Mouse (Mus musculus): ENCODE measurements around the gene Tbc1d12. TPM values are rescaled to one million over a fixed set of nuclear protein-coding genes. Genes with fewer than 3 reads are reported as not detected.
A peak's percentile ranks its signal among the peaks of the same experiment; 100 is the strongest.

Gene Tbc1d12
- polyA plus RNA-seq, 1 experiment from 2014 or later: 5.4 TPM

DNA sequence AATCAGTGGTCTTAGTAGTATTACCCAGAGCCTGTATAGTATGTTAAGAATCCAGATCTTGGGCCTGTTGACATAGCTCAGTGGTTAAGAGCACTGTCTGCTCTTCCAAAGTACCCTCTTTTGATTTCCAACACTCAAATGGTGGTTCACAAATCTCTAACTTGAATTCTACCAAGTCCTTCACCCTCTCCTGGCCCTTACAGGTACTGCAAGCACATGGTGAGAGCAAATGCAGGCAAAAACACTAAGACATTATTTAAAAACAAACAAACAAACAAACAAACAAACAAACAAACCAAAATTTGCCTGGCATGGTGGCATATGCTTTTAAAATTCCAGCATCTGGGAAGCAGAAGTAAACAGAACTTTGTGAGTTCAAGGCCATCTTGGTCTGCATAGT is 43.9 kb downstream of the Tbc1d12 start:
- no peaks in the 10 kb centered on the region for H3K27me3 ChIP-seq (ENCODE audit: control insufficient read depth, insufficient read depth, low read depth, low read length)
- H3K9me3 ChIP-seq (replicated peaks; ENCODE audit: control insufficient read depth, low read length, poor library complexity, severe bottlenecking): no peaks in the 10 kb centered on the region
- ATAC-seq: no peak
- H3K4me1 ChIP-seq (ENCODE audit: control insufficient read depth, insufficient read depth, low read length): no peaks in the 10 kb centered on the region
- no peak overlapping the region for H3K9ac ChIP-seq (ENCODE audit: low read depth, low read length)
- H3K27ac ChIP-seq (ENCODE audit: low read length): no peak overlapping the region
- no peak overlapping the region for H3K4me2 ChIP-seq (ENCODE audit: low read length)
- H3K36me3 ChIP-seq (ENCODE audit: control insufficient read depth, insufficient read depth, low read length): 0 out of 2 replicates have a peak, but pooled peaks cover 3% of the 10 kb centered on the region
- no peak overlapping the region for H3K4me3 ChIP-seq (ENCODE audit: low read depth, low read length)

DNA sequence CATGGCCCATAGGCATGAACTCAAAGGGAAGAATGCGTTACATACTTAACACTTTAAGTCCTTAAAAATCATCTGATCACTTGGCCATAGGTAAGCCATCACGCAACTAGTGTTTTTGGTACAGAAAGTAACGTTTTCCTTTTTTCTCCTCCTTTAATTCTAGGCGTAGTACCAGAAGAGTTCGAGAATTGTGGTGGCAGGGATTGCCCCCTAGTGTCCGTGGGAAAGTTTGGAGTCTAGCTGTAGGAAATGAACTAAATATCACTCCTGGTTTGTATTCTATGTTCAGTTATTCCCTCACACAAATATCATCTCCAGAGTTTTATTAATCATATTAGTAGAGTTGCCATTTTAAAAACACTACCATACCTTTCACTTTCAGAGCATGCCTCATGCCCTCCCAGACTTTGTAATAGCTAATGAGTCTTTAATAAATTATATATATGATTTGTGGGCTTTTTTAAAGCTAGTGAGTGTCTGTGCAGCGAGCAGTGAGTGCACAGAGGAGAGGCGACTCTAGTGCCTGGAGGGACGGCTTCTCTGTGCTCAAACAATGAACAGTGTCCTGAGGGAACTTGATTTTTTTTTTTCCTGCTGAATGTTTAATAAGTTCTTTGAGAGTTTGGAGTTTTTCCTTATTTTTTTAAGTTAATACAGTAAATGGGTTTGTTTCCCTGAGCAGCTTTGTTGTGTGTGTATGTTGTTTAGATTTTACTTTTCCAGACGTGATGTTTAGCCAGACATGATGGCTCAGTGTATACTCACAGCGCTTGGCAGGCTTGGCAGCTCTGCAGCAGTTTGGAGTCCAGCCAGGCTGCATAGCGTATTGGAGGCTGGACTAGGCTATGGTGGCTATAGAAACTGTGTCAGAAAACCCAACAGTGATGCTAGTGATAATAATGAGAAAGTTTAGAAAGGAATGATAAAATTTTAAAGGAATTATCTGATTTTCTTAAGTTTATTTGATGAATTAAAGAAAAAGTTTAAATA is 65.1 kb downstream of the Tbc1d12 start:
- Histone ChIP-seq H3K4me3 (ENCODE audit: low read depth, low read length) (no peak overlapping the region), H3K27me3 (ENCODE audit: control insufficient read depth, insufficient read depth, low read depth, low read length) (no peaks in the 10 kb centered on the region), H3K4me2 (ENCODE audit: low read length) (no peak overlapping the region), H3K36me3 (ENCODE audit: control insufficient read depth, insufficient read depth, low read length) (no peaks in the 10 kb centered on the region), H3K9ac (ENCODE audit: low read depth, low read length) (no peak overlapping the region), H3K9me3 (replicated peaks; ENCODE audit: control insufficient read depth, low read length, poor library complexity, severe bottlenecking) (no peaks in the 10 kb centered on the region), H3K27ac (ENCODE audit: low read length) (no peak overlapping the region; the same call in 1 of the 2 replicates), H3K4me1 (ENCODE audit: control insufficient read depth, insufficient read depth, low read length) (no peaks in the 10 kb centered on the region)
- 69% methylated on average over 12 of the region's 12 CpGs for WGBS
- peak; percentile 73; the same call in 1 of the 2 replicates for ATAC-seq

DNA sequence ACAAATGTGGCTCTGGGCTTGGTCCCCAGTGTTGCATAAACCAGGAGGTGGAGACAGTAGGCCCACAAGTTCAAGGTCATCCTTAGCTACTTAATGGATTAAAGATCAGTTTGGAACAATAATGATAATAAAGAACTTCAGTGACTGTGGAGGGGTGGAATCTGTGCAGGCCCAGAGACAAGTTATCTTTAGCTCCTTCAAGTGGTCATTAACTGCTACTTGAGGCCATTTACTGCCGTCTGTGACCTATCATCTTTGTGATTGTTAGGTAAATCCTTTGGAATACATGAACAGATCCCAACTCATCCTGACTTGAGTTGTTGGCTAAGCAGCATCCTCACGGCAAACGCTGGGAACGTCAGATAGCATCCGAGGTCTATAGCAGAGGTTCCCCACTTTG is 66.1 kb downstream of the Tbc1d12 start:
- Histone ChIP-seq H3K9me3 (replicated peaks; ENCODE audit: control insufficient read depth, low read length, poor library complexity, severe bottlenecking) (no peaks in the 10 kb centered on the region), H3K4me1 (ENCODE audit: control insufficient read depth, insufficient read depth, low read length) (no peaks in the 10 kb centered on the region), H3K9ac (ENCODE audit: low read depth, low read length) (no peak overlapping the region), H3K4me2 (ENCODE audit: low read length) (no peak overlapping the region), H3K36me3 (ENCODE audit: control insufficient read depth, insufficient read depth, low read length) (no peaks in the 10 kb centered on the region), H3K27ac (ENCODE audit: low read length) (no peak overlapping the region), H3K4me3 (ENCODE audit: low read depth, low read length) (no peak overlapping the region), H3K27me3 (ENCODE audit: control insufficient read depth, insufficient read depth, low read depth, low read length) (no peaks in the 10 kb centered on the region)
- WGBS: 93% methylated on average over 5 of the region's 5 CpGs
- ATAC-seq: no peak

DNA sequence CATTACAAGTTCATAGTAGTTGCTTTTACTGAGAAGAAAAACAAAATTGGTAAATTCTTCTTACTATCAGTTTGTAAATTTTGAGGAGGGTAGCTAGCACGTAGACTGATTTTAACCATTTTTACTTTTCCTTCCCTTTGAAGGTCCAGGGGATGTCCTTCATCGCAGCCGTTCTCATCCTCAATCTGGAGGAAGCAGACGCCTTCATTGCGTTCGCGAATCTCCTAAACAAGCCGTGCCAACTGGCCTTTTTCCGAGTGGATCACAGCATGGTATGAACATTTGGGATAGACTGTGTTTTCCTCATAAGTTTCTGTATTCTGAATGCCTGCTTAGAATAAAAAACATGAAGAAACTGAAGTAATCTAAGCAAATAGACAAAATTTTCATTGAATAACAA is 77.4 kb downstream of the Tbc1d12 start:
- Histone ChIP-seq H3K4me1 (ENCODE audit: control insufficient read depth, insufficient read depth, low read length) (no peaks in the 10 kb centered on the region), H3K4me2 (ENCODE audit: low read length) (no peak overlapping the region), H3K27ac (ENCODE audit: low read length) (no peak overlapping the region), H3K9ac (ENCODE audit: low read depth, low read length) (no peak overlapping the region), H3K36me3 (ENCODE audit: control insufficient read depth, insufficient read depth, low read length) (peaks cover 4% of the 10 kb centered on the region; the same call in 1 of the 2 replicates), H3K4me3 (ENCODE audit: low read depth, low read length) (no peak overlapping the region), H3K27me3 (ENCODE audit: control insufficient read depth, insufficient read depth, low read depth, low read length) (no peaks in the 10 kb centered on the region), H3K9me3 (replicated peaks; ENCODE audit: control insufficient read depth, low read length, poor library complexity, severe bottlenecking) (no peaks in the 10 kb centered on the region)
- no peak for ATAC-seq
- WGBS: 92% methylated on average over 9 of the region's 9 CpGs

DNA sequence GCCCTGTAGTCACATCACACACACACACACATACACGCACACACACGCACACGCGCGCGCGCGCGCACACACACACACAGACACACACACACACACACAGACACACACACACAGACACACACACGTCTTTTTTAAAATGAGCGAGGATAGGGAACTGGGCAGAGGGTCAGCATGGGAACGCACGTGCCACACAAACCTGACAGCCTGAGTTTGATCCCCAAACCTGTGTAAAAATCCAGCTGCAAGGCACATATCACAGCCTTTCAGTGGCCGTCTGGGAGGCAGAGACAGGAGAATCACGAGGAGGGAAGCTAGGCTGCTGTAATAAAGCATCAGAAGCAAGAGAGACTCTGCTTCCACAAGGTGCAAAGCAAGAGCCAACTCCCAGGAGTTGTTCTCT is 78.5 kb downstream of the Tbc1d12 start:
- Histone ChIP-seq H3K4me3 (ENCODE audit: low read depth, low read length) (no peak overlapping the region), H3K4me1 (ENCODE audit: control insufficient read depth, insufficient read depth, low read length) (no peaks in the 10 kb centered on the region), H3K27ac (ENCODE audit: low read length) (no peak overlapping the region), H3K9me3 (replicated peaks; ENCODE audit: control insufficient read depth, low read length, poor library complexity, severe bottlenecking) (no peaks in the 10 kb centered on the region), H3K27me3 (ENCODE audit: control insufficient read depth, insufficient read depth, low read depth, low read length) (no peaks in the 10 kb centered on the region), H3K9ac (ENCODE audit: low read depth, low read length) (no peak overlapping the region), H3K4me2 (ENCODE audit: low read length) (no peak overlapping the region), H3K36me3 (ENCODE audit: control insufficient read depth, insufficient read depth, low read length) (peaks cover 5% of the 10 kb centered on the region)
- no peak for ATAC-seq
- 95% methylated on average over 15 of the region's 15 CpGs for WGBS

DNA sequence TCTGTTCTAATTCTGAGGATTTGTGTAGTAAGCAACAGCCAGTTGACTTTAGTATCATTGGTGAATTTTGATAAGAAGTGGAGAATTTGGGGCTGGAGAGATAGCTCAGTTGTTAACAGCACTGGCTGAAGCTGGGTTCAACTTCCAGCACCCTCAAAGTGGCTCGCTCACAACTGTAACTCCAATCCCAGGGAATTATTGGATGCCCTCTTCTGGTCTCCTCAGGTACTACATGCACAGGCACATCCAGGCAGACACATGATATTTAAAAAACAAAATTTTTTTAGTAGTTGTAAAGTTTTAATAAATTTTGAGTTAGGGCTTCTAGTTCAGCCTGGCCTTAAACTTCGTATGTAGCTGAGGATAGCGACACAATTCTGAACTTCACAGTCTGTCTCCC is 79.3 kb downstream of the Tbc1d12 start:
- 45% methylated on average over 3 of the region's 3 CpGs for WGBS
- Histone ChIP-seq H3K4me3 (ENCODE audit: low read depth, low read length) (no peak overlapping the region), H3K27me3 (ENCODE audit: control insufficient read depth, insufficient read depth, low read depth, low read length) (no peaks in the 10 kb centered on the region), H3K4me1 (ENCODE audit: control insufficient read depth, insufficient read depth, low read length) (no peaks in the 10 kb centered on the region), H3K9me3 (replicated peaks; ENCODE audit: control insufficient read depth, low read length, poor library complexity, severe bottlenecking) (no peaks in the 10 kb centered on the region), H3K4me2 (ENCODE audit: low read length) (no peak overlapping the region), H3K27ac (ENCODE audit: low read length) (no peak overlapping the region), H3K36me3 (ENCODE audit: control insufficient read depth, insufficient read depth, low read length) (peaks cover 6% of the 10 kb centered on the region), H3K9ac (ENCODE audit: low read depth, low read length) (no peak overlapping the region)
- no peak for ATAC-seq

DNA sequence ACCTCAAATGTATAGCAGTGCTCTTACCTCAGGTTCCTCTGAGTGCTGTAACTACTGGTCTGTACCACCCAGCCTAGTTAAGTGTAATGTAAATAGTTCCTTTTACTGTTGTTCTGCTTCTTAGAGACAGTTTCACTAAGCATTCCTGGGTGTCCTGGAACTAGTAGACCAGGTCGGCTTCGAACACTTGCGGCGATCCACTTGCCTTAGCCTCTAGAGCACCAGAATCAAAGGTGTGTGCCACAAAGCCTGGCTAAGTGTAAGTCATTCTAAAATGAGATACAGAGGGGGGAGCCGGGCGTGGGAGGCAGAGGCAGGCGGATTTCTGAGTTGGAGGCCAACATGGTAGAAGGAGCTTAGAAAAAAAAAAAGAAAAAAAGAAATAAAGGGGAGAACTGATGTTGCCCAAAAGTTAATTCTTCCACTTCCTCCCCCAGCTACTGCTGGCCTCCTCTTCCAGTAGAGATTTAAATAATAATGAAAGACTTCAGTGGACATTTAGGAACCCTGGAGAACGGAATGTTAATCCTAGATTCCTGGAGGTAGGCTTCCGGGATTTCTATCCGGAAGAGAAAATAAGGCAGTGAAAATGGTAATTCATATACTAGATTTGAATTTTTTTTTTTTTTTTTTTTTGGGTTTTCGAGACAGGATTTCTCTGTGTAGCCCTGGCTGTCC is 92.2 kb downstream of the Tbc1d12 start:
- no peak overlapping the region for H3K9ac ChIP-seq (ENCODE audit: low read depth, low read length)
- no peak overlapping the region for H3K4me3 ChIP-seq (ENCODE audit: low read depth, low read length)
- peaks cover 11% of the 10 kb centered on the region; the same call in 1 of the 2 replicates for H3K4me1 ChIP-seq (ENCODE audit: control insufficient read depth, insufficient read depth, low read length)
- no peak for ATAC-seq
- H3K9me3 ChIP-seq (replicated peaks; ENCODE audit: control insufficient read depth, low read length, poor library complexity, severe bottlenecking): no peaks in the 10 kb centered on the region
- no peaks in the 10 kb centered on the region for H3K27me3 ChIP-seq (ENCODE audit: control insufficient read depth, insufficient read depth, low read depth, low read length)
- no peak overlapping the region for H3K4me2 ChIP-seq (ENCODE audit: low read length)
- no peak overlapping the region for H3K27ac ChIP-seq (ENCODE audit: low read length)
- no peaks in the 10 kb centered on the region for H3K36me3 ChIP-seq (ENCODE audit: control insufficient read depth, insufficient read depth, low read length)
- 83% methylated on average over 10 of the region's 11 CpGs for WGBS

DNA sequence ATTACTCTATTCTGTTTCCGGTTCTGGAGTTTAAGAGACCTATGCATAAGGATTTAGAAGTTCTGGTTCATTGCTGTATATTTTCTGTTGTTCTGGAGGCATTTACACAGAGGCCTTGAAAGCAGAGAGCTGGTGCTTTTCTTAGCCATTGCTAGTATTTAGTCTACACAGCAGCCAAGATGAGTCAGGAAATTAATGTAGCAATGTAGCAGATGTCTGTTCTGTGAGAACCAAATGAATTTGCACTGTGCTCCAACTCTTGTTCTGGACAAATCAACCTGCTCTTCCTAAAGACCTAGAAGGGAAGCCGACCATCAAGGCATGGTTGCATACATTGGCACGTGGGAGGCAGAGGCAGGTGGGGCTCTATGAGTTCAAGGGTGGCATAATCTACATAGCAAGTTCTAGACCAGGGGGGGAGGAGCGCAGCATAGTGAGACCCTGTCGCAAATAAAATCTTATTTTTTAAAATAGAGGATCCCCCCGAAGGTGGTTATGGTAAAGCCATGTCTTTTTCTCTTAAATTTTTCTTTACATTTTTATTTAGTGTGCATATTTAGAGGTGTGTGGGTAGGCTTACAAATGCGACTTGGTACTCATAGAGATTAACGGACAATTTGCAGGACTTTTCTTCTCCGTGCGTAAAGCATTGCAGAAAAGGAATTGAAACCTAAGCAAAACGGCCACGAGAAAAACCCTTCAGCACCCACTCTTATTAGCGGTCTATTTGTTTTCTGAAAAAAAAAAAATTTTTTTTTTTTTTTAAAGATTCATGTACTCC is 93.3 kb downstream of the Tbc1d12 start:
- peak overlapping the region; percentile 91 for H3K4me3 ChIP-seq (ENCODE audit: low read depth, low read length)
- no peaks in the 10 kb centered on the region for H3K27me3 ChIP-seq (ENCODE audit: control insufficient read depth, insufficient read depth, low read depth, low read length)
- 72% methylated on average over 13 of the region's 13 CpGs for WGBS
- peak overlapping the region; percentile 68; the same call in 1 of the 2 replicates for H3K9ac ChIP-seq (ENCODE audit: low read depth, low read length)
- no peak overlapping the region for H3K27ac ChIP-seq (ENCODE audit: low read length)
- ATAC-seq: no peak
- peak overlapping the region; percentile 100 for H3K4me2 ChIP-seq (ENCODE audit: low read length)
- H3K4me1 ChIP-seq (ENCODE audit: control insufficient read depth, insufficient read depth, low read length): peaks cover 11% of the 10 kb centered on the region; the same call in 1 of the 2 replicates
- no peaks in the 10 kb centered on the region for H3K9me3 ChIP-seq (replicated peaks; ENCODE audit: control insufficient read depth, low read length, poor library complexity, severe bottlenecking)
- H3K36me3 ChIP-seq (ENCODE audit: control insufficient read depth, insufficient read depth, low read length): no peaks in the 10 kb centered on the region
